Mouse (Mus musculus) right cerebral cortex, postnatal 4 days (tissue): ENCODE measurements around the gene Olfr1368.
A peak's percentile ranks its signal among the peaks of the same experiment; 100 is the strongest.

Source experiments
- DNase-seq: peaks from one replicate; pipeline ENCODE4 v3.0.0-alpha.2; 2022

The Olfr1368 gene

DNA sequence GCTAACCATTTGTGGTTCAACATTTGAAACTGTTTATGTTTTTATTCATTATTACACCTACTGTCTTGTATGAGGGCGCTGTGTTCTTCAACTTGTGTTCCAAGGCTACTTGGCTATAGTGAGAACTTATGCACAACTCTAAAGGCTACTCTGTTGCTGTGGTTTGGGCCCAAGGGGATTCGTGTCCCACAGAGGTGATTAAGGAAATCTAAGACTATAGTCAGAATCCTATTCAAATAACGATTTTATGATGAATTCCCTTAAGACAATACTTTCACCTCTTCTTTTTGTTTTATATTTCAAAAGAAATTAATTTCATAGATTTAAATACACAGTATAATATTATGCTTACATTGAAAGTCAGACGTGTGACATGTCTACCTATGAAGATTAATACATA lies at the start of gene Olfr1368:
Olfr1368 (minus strand) TSS at position 101 of the 400 bp plus-strand sequence.
- DNase-seq, result no peak

DNA sequence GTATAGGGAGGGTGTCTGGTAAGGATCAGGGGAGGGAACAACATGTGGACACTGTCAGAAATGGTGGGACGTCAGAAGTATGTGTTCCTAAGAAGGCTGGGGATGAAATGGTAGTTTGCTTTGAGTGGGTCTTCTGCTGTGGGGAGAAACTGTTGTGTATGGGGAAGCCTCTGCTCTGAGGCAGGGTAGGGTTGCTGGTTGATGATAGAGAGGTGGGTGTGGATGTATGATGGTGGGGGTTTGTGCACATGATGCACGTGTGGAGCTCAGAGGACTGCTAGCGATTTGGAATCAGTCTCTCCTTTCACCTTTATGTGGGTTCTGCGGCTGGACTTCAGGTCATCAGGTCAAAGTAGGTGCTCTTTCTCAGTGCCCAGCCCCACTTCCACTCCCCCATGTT lies 39.9 kb upstream of the Olfr1368 start:
- DNase-seq, result no peak

- no peak for DNase-seq
Observed at GRCm38 (mm10) chr13:21183661-21184060, 38.0 kb upstream of the Olfr1368 start.

GRCm38 (mm10) chr13:21183066-21183465 lies 37.4 kb upstream of the Olfr1368 start:
- DNase-seq, result no peak

- no peak for DNase-seq
Observed at GRCm38 (mm10) chr13:21181996-21182395, 36.3 kb upstream of the Olfr1368 start.

DNA sequence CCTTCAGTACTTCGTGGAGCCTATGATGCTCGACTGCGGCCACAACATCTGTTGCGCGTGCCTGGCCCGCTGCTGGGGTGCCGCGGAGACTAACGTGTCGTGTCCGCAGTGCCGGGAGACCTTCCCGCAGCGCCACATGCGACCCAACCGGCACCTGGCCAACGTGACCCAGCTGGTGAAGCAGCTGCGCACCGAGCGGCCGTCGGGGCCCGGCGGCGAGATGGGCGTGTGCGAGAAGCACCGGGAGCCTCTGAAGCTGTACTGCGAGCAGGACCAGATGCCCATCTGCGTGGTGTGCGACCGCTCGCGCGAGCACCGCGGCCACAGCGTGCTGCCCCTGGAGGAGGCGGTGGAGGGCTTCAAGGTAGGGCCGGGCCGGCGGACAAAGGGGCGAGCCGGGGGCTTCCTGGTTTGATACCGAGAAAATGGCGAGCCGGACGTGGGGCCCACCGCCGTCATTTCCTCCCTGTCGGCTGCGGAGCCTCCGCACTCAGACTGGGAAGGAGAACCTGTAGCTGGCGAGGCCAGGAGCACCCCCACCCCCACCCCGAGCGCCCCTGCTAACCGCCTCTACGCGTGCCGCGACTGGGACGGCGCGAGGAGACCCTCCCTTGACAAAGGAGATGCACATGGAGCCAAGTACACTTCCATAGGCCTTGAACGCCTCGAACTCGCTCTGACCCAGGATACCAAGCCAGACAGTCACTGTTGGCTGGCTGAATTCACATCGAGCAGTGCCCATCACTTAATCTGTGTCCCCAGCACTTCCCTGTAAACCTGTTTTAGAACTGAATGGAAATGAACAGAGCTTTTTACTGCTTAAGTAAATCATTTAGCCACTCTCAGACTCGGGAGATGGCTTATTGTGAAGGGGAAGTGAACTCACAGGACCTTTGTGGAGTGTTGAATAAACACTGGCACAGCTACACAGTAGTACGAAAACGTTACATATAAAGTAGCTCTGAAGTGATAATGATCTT lies 35.2 kb upstream of the Olfr1368 start:
- DNase-seq, result peak; percentile 56

GRCm38 (mm10) chr13:21179724-21180550 lies 34.3 kb upstream of the Olfr1368 start:
- peak; percentile 76 for DNase-seq

GRCm38 (mm10) chr13:21179367-21179723 lies 33.7 kb upstream of the Olfr1368 start, which contains the start of gene Trim27:
TSS of gene Trim27 (plus strand) at chr13:21179445.
- DNase-seq, result no peak

- no peak for DNase-seq
Observed at GRCm38 (mm10) chr13:21178364-21178763, 32.7 kb upstream of the Olfr1368 start.

GRCm38 (mm10) chr13:21177657-21178056 lies 32.0 kb upstream of the Olfr1368 start:
- DNase-seq, result no peak

DNA sequence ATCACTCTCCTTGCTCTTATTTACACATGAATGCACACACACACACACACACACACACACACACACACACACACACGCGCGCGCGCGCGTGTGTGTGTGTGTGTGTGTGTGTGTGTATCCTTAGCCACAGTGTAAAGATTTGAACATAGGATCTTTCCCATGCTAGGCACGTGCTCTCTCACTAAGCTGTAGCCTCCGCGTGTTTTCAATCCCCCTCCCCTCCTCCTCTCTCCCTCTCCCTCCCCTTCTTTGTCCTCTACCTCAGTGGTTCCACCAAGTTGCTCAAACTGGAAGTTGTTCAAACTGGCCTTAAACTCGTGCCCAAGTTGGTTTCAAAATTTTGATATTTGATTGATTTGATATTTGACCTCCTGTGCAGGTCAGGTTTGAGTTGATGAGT lies 31.1 kb upstream of the Olfr1368 start:
- DNase-seq, result no peak

- peak; percentile 75 for DNase-seq
Observed at GRCm38 (mm10) chr13:21173072-21173471, 27.4 kb upstream of the Olfr1368 start.

GRCm38 (mm10) chr13:21172241-21173027 lies 26.8 kb upstream of the Olfr1368 start:
- peak; percentile 68 for DNase-seq

DNA sequence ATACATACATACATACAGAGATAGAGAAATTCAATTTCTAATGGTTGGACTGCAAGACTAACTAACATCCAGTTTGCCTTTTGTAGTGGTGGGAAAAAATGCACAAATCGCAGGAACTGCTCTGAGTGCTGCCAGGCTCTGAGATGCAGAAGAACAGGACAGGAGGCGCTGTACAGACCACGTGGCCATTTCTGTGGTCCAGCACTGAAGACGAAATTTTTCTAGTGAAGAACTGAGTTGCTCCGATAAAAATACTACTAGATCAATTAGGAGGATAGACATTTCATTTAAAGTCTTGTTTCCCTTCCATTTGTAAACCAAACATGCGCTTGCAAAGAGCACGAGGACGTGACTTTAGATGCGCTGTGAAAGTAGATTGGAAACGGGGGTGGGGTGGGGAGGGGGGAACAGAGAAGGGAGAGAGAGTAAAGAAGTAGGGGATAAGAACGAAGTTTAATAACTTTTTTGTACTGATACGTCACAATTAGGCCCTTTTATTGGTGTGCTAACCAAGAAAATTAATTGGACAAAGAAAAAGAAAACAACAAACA lies 26.0 kb upstream of the Olfr1368 start:
- no peak for DNase-seq

GRCm38 (mm10) chr13:21171156-21171530 lies 25.5 kb upstream of the Olfr1368 start:
- peak; percentile 47 for DNase-seq

DNA sequence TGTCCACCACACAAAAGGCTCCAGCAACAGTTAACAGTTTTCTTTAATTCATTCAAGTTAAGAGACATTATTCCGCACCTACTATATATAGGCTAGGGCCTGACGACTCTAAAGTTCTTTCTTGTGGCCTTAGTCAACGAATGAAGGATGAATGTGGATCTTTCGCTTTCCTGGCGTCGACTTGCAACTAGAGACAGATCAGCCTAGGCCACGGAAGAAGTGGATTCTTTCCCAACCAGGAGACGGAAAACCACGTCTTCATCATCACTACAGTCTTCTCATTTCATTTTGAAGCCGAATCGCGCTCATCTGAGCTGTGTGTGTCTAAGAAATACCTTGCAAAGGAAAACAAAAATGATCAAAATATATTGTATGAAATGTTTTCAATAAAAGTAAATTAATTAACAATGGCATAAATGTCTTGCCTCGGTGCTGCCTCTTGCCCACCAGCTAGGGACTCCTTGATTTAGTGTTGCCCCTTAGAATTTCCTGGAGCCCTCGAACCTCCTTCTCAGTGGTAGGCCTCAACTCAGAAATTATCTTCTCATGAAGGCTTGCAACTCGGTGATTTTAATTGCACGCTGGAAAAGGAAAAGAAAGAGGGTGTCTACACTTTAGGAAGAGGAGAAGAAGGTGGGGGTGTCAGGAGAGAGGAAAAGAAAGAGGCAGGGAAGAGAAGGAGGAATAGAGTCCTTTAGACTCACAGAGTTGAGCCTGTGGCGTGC lies 24.9 kb upstream of the Olfr1368 start:
- DNase-seq, result no peak

- peak; percentile 73 for DNase-seq
Observed at GRCm38 (mm10) chr13:21169657-21170430, 24.2 kb upstream of the Olfr1368 start.

DNA sequence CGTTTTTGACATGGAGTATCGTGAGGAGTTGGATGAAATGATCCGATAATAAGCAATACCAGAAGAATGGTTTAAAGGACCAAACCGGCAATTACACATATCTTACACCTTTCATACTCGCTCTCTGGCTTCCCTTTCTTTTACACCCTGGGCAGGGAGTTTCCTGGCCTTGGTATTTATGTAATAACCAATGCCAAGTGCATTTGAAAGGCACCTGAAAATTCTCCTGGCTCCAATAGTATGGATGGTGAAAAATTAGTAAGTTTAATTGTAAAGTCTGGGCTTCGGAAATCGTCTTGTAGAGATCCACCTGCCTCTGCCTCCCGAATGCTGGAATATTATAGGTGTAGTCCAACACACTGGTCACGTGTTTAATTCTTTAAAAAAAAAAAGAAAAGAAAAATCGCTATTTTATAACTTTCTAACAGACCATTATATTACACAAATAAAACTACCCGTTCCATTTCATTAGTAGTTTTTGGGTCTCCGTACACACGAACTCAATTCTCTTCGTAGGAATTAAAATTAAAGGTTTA lies 23.5 kb upstream of the Olfr1368 start:
- DNase-seq, result no peak

DNA sequence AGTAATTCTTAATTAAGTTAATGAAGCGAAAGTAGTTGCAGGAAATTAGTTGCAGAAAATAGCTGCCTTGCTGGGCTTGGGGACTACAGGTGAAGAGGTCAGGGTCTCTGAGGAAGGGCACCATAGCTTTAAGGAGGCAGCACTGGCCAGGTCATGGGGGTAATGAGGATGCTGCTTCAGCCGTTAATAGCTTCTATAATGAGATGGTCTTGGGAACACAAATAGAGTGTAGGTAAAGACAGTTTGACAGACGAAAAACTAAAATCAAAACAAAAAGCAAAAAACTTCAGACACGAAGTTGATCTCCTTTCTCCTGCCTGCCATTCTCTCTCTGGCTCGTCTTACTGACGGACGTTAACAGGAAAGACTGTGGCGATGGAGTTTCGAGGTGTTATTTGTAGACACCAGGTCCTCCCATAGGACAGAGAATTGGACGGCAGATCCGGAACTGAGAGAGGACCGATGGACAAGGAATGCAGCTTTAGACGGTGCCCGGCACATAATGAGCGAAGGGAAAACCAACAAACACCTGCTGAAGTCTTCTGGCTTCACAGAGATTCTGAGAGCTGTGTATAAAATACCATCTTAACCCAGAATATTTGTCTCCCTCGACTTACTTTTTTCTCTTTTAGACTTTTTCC lies 22.8 kb upstream of the Olfr1368 start:
- no peak for DNase-seq

GRCm38 (mm10) chr13:21167910-21168300 lies 22.2 kb upstream of the Olfr1368 start:
- no peak for DNase-seq
